Mouse (Mus musculus): ENCODE data around the gene Adam12.

GRCm38 (mm10) chr7:133888926-133889920 is 342.7 kb downstream of the Adam12 start:
- TF ChIP-seq CHD2 (IDR thresholded peaks at IDR 0.05; ENCODE audit: low read depth, low read length) (no peak), HCFC1 (IDR thresholded peaks at IDR 0.05; ENCODE audit: borderline replicate concordance, insufficient read depth, low read length) (no peak)

Measured in ES-E14 (cell line).